Mouse (Mus musculus): ENCODE measurements around the gene Srp72.

Gene Srp72

GRCm38 (mm10) chr5:76974554-76975285 is at the start of gene Srp72:
TSS of gene Srp72 (plus strand) at chr5:76974683.
- in situ Hi-C loops (cut with MboI; ENCODE audit: low pct_unique_long_range_greater_than_20kb in 1 of 2, low sequenced_read_pairs in 2 of 2, unreplicated experiment in 1 of 2) = loop anchor here in 1 of 2 experiments (25.0 kb wide), 1 partner anchor 363 kb away; no protein-coding TSS in a partner anchor

DNA sequence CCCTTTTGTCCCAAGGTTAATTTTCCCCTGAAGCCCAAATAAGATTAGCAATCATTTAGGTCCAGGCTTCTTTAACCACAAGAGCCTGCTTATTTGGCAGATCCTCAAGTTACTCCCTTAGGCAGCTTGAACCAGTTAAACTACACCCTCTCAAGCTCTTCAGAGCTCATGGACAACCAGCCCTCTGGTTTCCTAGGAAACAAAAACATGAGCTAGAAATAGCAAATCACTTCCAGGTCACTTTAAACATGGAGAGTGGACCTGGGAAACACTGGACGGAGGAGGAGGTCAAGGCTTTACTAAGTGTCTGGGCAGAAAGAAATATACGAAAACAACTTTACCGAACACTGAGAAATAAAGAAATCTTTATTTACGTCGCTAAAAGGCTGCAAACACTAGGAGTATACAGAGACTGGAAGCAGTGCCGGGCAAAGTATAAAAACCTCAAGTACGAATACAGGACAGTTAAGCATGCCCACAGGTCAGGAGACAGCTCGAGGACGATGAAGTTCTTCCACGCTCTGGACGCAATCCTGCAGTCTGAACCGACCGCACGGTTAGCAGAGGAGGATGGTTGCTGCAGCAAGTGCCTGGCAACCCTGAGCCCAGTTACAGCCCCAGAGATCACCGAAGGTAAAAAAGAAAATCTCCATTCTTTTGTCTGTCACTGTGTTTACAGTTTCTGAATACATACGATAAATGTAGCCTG is 46.2 kb upstream of the Srp72 start:
- in situ Hi-C loops (cut with MboI; ENCODE audit: low pct_unique_long_range_greater_than_20kb in 1 of 2, low sequenced_read_pairs in 2 of 2, unreplicated experiment in 1 of 2) = no loop called here

DNA sequence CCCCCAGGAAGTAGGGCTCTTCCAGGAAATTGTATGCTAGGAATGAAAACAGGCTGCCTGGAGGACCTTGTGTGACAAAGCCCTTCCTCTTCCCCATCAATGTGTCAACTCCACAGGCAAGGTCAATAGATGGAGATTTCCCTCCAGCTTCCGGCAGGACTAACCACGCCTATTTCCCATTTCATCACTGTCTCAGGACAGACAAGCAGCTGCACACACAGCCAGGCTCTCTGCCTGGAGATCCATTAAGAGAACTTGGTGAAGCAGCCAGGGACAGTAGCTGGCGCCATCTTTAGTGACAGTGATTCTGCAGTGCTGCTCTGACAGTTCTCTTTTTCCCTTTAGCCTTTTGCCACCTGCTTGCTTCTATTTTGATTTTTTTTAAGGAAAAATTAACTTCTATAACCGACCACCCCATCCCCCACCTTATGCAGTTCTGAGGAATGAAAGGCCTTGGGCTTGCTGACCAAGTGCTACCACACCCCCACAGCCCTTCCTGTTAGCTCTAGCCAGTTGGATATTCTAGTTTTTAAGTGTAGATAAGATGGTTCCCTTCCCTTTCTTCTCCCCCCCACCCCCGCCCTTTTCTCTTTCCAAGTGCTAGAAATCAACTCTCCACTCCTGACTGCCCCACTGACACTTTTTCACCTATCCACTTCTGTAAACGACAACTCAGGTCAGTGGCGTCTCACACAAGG is 45.2 kb upstream of the Srp72 start:
- in situ Hi-C loops (cut with MboI; ENCODE audit: low pct_unique_long_range_greater_than_20kb in 1 of 2, low sequenced_read_pairs in 2 of 2, unreplicated experiment in 1 of 2) = no loop called here

DNA sequence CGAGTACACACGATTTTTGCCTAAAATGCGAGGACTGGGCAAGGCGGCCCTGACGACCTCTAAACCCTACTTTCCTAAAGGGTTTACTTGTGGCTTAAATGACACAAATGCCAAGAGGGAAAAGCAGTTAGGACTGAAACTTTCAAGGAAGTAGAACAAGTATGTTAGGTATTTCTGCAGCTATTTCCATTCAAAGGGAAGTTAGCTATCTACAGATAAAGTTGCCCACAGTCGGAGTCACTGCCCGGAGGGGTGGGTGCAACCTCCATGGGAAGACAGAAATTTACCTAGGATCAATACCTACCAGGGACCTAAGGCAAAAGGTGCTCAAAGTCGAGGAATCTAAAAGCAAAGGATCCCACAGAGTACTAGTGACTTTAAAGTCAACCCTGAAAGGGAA is 34.8 kb upstream of the Srp72 start:
- in situ Hi-C loops (cut with MboI; ENCODE audit: low pct_unique_long_range_greater_than_20kb in 1 of 2, low sequenced_read_pairs in 2 of 2, unreplicated experiment in 1 of 2) = no loop called here

- in situ Hi-C loops (cut with MboI; ENCODE audit: low pct_unique_long_range_greater_than_20kb in 1 of 2, low sequenced_read_pairs in 2 of 2, unreplicated experiment in 1 of 2) = no loop called here
These were observed 32.5 kb upstream of the Srp72 start for GRCm38 (mm10) chr5:76941975-76942374.

DNA sequence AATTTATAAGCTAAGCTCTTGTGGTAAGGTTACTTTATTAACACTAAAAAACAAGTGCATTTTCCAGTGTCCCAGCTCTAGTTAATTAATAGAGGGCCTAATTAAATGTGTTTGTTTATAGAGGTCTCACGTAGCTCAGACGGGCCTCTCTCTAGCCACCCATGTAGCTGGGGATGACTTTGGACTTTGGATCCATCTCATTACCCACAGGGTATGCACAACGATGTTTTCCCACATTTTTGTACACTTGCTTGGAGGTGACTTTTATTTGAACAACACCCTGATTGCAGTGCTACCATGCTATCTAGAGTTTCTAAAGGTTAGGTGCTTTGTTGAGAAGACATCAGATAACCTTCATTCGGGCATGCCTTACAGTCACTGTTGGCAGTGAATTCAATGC is 32.0 kb upstream of the Srp72 start:
- in situ Hi-C loops (cut with MboI; ENCODE audit: low pct_unique_long_range_greater_than_20kb in 1 of 2, low sequenced_read_pairs in 2 of 2, unreplicated experiment in 1 of 2) = no loop called here

GRCm38 (mm10) chr5:76944965-76945677 is 29.4 kb upstream of the Srp72 start:
- in situ Hi-C loops (cut with MboI; ENCODE audit: low pct_unique_long_range_greater_than_20kb in 1 of 2, low sequenced_read_pairs in 2 of 2, unreplicated experiment in 1 of 2) = no loop called here

- in situ Hi-C loops (cut with MboI; ENCODE audit: low pct_unique_long_range_greater_than_20kb in 1 of 2, low sequenced_read_pairs in 2 of 2, unreplicated experiment in 1 of 2) = no loop called here
These were observed 28.8 kb upstream of the Srp72 start for GRCm38 (mm10) chr5:76945678-76946033.

DNA sequence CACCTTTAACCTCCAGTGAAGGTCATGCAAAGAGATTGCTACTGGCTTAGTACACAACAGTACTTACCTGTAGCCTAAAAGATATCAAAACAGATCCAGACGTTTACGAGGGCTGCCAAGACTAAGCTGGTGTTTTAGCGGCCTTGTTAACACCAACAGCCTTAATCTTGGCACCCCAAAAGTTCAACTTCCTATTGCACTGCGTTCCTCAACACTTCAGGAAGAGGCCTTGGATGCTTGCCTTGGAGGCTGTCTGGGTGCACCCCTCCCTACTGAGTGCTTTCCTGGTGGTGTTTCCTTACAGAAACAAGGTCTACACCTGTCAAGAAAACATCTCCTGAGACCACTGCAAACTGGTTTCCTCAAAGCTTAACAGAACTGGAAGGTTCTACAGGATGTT is 27.3 kb upstream of the Srp72 start:
- in situ Hi-C loops (cut with MboI; ENCODE audit: low pct_unique_long_range_greater_than_20kb in 1 of 2, low sequenced_read_pairs in 2 of 2, unreplicated experiment in 1 of 2) = no loop called here

- in situ Hi-C loops (cut with MboI; ENCODE audit: low pct_unique_long_range_greater_than_20kb in 1 of 2, low sequenced_read_pairs in 2 of 2, unreplicated experiment in 1 of 2) = no loop called here
These were observed 26.7 kb upstream of the Srp72 start for GRCm38 (mm10) chr5:76947758-76948157.

- in situ Hi-C loops (cut with MboI; ENCODE audit: low pct_unique_long_range_greater_than_20kb in 1 of 2, low sequenced_read_pairs in 2 of 2, unreplicated experiment in 1 of 2) = no loop called here
These were observed 24.0 kb upstream of the Srp72 start for GRCm38 (mm10) chr5:76950343-76951105.

DNA sequence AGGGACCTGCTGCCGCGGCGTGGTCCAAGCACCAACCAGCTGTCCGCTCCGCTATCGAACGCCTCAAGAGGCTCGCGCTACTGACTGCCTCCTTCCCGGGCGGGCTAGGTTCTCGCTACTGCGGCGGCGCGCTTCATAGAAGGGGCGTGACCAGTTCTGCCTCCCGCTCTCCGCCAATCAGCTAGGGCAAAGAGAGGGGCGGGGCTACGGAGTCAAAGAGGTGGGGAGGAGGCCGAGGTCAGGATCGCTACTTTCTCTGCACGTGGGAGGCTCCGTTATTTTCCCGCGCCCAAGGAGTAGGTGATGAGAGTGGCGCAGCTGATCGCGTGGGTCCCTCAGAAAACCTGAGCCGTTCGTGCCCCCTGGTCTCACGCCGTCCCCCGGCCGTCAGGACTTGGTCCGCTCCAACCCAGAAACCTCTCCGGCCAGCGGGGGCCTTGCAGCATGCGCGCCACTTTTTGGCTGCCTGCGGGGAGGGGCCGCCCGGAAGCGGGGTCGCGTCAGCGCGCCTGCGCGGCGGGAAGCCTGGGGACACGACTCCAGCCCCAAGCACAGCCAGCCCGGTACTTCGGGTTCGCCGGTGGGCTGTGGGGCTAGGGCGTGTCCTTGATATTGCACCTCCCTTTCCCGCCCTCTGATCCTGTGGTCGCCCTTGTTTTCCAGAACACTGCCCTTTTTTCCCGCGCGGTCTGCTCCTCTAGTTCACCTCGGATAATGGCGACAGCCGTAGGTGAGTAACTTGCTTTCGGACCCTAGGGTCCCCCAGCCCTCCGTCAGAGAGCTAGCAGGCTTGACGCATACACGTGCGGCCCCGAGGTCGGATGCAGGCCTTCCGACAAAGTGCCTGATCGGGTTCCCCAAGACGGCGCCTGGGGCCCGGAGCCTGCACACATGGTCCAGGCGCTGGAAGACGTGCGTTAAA is 23.1 kb upstream of the Srp72 start, which contains the start of the genes Paics and Ppat:
Paics (plus strand) TSS at position 202 of the 922 bp plus-strand sequence.
Ppat (minus strand) TSS at position 473 of the 922 bp plus-strand sequence.
- in situ Hi-C loops (cut with MboI; ENCODE audit: low pct_unique_long_range_greater_than_20kb in 1 of 2, low sequenced_read_pairs in 2 of 2, unreplicated experiment in 1 of 2) = no loop called here

GRCm38 (mm10) chr5:76952112-76953040 is 22.1 kb upstream of the Srp72 start:
- in situ Hi-C loops (cut with MboI; ENCODE audit: low pct_unique_long_range_greater_than_20kb in 1 of 2, low sequenced_read_pairs in 2 of 2, unreplicated experiment in 1 of 2) = no loop called here

GRCm38 (mm10) chr5:76953794-76954193 is 20.7 kb upstream of the Srp72 start:
- in situ Hi-C loops (cut with MboI; ENCODE audit: low pct_unique_long_range_greater_than_20kb in 1 of 2, low sequenced_read_pairs in 2 of 2, unreplicated experiment in 1 of 2) = no loop called here

DNA sequence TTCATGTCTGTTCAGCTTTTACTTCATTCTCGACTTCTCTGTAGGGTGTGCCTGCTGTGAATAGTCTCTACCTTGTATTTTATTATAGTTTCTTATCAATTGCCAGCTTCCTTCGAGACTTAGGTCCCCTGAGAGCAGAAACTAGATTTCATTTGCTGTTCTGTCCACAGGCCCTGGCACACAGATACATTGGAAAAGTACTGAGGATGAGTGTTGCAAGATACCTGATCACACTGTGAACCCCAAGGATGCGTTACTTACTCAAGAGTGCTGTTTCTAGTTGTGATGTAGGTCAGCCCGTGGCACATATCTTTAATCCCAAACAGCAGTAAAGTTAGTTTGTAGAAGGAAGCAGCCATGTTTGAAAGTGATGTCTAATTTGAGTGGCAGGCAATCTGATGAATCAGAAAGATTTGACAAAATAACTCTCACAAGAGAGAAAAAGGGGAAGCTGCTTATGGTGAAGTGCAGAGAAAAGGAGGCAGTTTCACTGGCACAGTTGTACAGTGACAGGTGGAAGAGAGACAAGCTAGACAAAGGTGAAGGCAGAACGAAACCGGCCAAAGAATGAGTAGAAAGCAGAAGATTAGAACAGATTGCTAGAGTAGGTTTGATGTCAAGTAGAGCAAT is 20.1 kb upstream of the Srp72 start:
- in situ Hi-C loops (cut with MboI; ENCODE audit: low pct_unique_long_range_greater_than_20kb in 1 of 2, low sequenced_read_pairs in 2 of 2, unreplicated experiment in 1 of 2) = no loop called here

GRCm38 (mm10) chr5:76955474-76955873 is 19.0 kb upstream of the Srp72 start:
- in situ Hi-C loops (cut with MboI; ENCODE audit: low pct_unique_long_range_greater_than_20kb in 1 of 2, low sequenced_read_pairs in 2 of 2, unreplicated experiment in 1 of 2) = no loop called here

All from mouse embryonic stem cell (cell line).